Mouse (Mus musculus): Measurements from ENCODE around the gene Kdm5b. TPM values are rescaled to one million over a fixed set of nuclear protein-coding genes. Genes with fewer than 3 reads are reported as not detected.

Kdm5b gene
- total RNA-seq, 2 experiments from 2014 or later, result 69.7 to 74.6 TPM

- DNase-seq (ENCODE audit: low spot score in 2 of 2), result no peak
These were observed 85.6 kb downstream of the Kdm5b start for GRCm38 (mm10) chr1:134645408-134646200.

DNA sequence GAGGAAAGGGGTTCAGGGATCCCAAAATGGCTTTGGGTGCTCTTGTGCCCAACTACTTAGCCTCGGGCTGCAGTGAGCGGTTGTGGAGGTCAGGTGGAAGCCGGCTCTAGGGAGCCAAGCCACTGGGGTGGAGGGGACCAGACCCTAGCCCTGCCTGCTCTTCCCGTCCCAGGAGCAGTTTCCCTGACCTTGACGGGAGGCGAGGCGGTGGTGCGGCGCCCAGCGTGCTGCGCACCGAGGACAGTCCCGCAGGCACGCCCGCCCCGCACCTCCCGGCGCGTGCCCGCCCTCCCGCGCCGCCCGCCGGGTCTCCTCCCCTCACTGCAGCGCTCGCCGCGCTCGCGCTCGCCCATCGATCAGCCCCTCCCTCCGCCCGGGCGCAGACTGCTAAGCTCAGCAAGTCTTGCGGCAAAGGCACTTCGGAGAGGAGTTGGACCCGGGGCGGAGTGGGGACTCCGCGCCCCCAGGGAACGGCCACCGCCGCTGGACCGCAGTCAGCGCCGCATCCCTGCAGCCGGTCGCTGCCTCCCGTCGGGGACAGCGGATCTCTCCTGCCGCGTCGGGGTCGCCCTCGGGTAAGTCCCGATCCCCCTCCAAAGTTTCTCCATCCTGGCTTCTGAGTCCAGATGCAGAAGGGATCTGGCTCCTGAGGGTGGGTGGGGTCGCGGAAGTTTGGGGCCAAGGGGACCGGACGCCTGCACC, 86.4 kb downstream of the Kdm5b start, which contains the start of gene Syt2:
TSS of gene Syt2 (plus strand) at position 417 of the 702 bp plus-strand sequence.
- DNase-seq (ENCODE audit: low spot score in 2 of 2), result no peak

- no peak for DNase-seq (ENCODE audit: low spot score in 2 of 2)
These were observed 87.0 kb downstream of the Kdm5b start for GRCm38 (mm10) chr1:134646963-134647282.

- DNase-seq (ENCODE audit: low spot score in 2 of 2), result no peak
These were observed 87.6 kb downstream of the Kdm5b start for GRCm38 (mm10) chr1:134647591-134647990.

DNA sequence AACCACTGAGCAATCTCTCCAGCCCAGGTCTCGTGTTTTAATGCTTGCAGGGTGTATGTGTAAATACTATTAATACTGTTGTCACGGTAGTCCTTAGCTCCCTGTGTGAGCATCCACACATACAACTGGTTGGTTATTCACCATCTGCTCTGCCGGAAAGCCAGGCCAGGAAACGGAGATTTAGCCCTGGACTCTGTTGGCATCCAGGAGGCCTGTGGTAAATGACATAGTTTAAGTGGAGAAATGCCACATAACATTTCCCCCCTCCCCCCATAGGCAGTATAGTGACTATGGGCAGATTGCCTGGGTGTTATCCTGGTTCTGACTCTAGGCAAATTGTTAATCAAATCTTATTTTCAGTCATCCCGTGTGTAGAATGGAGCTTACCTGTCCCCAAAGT, 90.8 kb downstream of the Kdm5b start:
- no peak for DNase-seq (ENCODE audit: low spot score in 2 of 2)

- DNase-seq (ENCODE audit: low spot score in 2 of 2), result peak; percentile 32 to 71
These were observed 91.4 kb downstream of the Kdm5b start for GRCm38 (mm10) chr1:134651268-134651850.

- DNase-seq (ENCODE audit: low spot score in 2 of 2), result no peak
These were observed 92.0 kb downstream of the Kdm5b start for GRCm38 (mm10) chr1:134651851-134652398.

GRCm38 (mm10) chr1:134653603-134654257, 93.8 kb downstream of the Kdm5b start:
- DNase-seq (ENCODE audit: low spot score in 2 of 2), result no peak

GRCm38 (mm10) chr1:134658841-134659240, 98.9 kb downstream of the Kdm5b start:
- DNase-seq (ENCODE audit: low spot score in 2 of 2), result no peak

DNA sequence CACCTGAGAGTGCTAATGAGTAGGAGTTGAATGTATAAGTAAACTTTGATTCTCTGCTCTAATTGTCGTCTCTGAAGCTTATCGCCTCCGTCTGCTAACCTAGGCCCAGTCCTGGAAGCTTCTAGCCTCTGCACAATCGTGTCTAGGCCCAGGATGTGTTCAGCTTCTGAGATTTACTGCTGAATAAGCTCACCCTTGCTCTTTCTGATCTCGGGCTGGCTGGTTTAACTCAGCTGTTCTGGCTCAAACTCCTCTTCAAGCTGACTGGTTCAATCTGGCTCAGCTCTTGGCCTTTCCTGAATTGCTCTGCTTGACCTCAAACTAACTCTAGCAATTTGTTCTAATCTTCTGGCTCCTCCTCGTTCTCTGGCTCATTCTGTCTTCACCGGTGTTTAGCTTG, 100.2 kb downstream of the Kdm5b start:
- no peak for DNase-seq (ENCODE audit: low spot score in 2 of 2)

DNA sequence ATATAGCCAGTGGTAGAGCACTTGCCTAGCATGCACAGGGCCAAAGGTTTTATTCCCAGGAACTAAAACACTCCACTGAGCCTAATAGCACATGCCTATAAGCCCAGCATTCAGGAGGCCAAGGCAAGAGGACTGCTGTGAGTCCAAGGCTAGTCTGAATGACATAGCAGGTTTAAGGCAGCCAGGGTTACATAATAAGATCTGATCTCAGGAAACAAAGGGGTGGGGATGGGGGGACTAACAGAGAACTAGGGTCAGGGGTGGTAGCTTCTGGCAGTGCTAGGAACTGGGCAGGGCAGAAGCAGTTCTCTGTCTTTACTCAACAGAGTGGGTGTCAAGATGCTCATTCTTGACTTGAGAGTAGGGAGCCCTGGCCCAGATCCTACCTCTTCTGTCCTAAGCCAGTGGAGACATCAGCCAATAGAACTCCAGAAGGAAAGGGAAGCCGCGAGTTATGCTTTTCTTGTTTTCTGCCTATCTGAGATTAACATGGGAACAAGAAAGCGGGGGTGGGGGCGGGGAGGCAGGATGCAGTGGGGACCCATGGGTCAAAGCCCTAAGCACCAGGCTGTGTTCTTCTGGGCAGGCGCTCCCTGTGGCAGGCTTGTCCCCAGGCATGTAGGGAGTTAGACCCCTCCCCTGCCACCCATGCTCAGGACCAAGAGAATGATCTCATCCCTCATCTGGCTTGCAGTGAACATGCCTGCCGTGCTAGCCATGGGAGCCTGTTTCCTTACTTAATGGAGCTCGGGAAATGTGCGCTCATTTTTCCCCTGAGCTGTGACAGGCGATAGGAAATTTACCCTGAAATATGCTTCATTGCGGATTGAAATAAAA, 111.5 kb downstream of the Kdm5b start:
- DNase-seq (ENCODE audit: low spot score in 2 of 2), result no peak

- DNase-seq (ENCODE audit: low spot score in 2 of 2), result no peak
These were observed 114.3 kb downstream of the Kdm5b start for GRCm38 (mm10) chr1:134674312-134674711.

GRCm38 (mm10) chr1:134679445-134679844, 119.5 kb downstream of the Kdm5b start:
- DNase-seq (ENCODE audit: low spot score in 2 of 2), result no peak

DNA sequence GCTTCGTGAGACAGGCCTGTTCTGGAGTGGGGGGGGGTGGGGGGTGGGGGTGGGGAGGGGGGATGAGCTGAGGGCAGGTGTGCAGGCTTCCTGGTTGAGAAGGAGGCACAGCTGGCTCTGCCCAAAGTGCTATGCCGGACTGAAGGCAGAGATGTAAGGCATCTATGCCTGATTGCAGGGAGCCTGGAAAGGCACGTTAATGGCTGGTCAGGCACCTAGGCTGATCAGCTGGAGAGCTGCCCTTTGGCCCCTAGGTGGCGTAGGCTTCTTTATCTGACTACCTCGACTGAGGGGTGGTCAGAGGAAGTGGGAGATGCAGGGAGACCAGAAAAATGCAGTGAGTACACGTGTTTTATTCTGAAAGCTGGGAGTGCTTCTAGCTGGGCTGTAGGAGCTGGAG, 120.6 kb downstream of the Kdm5b start:
- no peak for DNase-seq (ENCODE audit: low spot score in 2 of 2)

DNA sequence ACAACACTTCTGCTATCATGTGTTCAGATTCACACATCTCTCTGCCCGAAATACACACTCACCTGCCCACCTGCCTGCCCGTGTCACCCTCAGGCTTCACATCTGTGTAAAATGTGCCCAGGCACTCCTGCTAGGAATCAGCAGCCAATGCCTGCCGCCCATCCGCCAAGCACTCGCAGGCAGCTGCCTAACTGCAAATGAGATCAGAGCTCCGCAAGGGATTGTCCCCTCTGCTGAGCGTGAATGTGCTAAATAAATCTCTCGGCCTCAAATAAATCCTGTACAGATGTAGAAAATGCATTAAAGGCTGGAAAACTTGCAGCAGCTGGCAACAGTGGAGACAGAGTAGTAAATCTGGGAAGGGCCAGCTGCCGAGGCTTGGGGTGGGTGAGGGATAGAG, 122.5 kb downstream of the Kdm5b start:
- DNase-seq (ENCODE audit: low spot score in 2 of 2), result no peak

Other genes with a start within 250 kb of the Kdm5b start
- gene Ppfia4, start 227.2 kb upstream of the Kdm5b start, total RNA-seq (2021), result 10 to 100 TPM; 82.3 to 86.7 TPM
- 10 to 100 TPM; 80.0 to 84.3 TPM for gene Tmem183a, start 198.2 kb upstream of the Kdm5b start, total RNA-seq (2021)
- gene 4933406M09Rik, start 174.2 kb upstream of the Kdm5b start, total RNA-seq (2021), result not detected
- 10 to 100 TPM; 24.0 to 31.4 TPM for gene Cyb5r1, start 154.6 kb upstream of the Kdm5b start, total RNA-seq (2021)
- 10 to 100 TPM; 62.2 to 64.1 TPM for gene Adipor1, start 144.8 kb upstream of the Kdm5b start, total RNA-seq (2021)
- 10 to 100 TPM; 37.2 to 41.5 TPM for gene Klhl12, start 104.6 kb upstream of the Kdm5b start, total RNA-seq (2021)
- gene Rabif, start 65.5 kb upstream of the Kdm5b start, total RNA-seq (2021), result 10 to 100 TPM; 26.7 to 27.8 TPM
- gene Mgat4e, start 10.5 kb upstream of the Kdm5b start, total RNA-seq (2021), result under 1 TPM in 1 of 2 experiments, not detected in 1; 0.38 TPM
- gene Syt2, start 86.5 kb downstream of the Kdm5b start, total RNA-seq (2021), result 10 to 100 TPM; 21.2 to 21.9 TPM

Data from layer of hippocampus, postnatal 14 days (tissue).